Mouse (Mus musculus) liver, embryonic 12.5 days (tissue): ENCODE measurements around the gene Gm4064. TPM values are rescaled to one million over a fixed set of nuclear protein-coding genes. Genes with fewer than 3 reads are reported as not detected.
"Not testable (repeated sequence)": the region's sequence is repeated elsewhere in the genome, so short reads cannot be mapped to it uniquely, and the experiment has no call there.

Source experiments
- ATAC-seq: fragments of 200-750 bp; cut with Nextera tagmentation; 2 replicates; pipeline ENCODE4 v1.8.0; 2017; ENCODE audit warnings: moderate number of reproducible peaks, mild to moderate bottlenecking, moderate library complexity
- H3K27ac ChIP-seq: fragments of 300-500 bp; sonication (generic); 2 replicates; pipeline ENCODE4 v1.5.1; 2016; ENCODE audit warnings: mild to moderate bottlenecking
- H3K27me3 ChIP-seq: fragments of 300-500 bp; sonication (generic); replicated peaks from 2 replicates; pipeline ENCODE4 v1.6.1; 2016; ENCODE audit warnings: mild to moderate bottlenecking, moderate library complexity
- H3K36me3 ChIP-seq: fragments of 300-500 bp; sonication (generic); 2 replicates; pipeline ENCODE4 v1.6.1; 2016; ENCODE audit warnings: mild to moderate bottlenecking, moderate library complexity
- H3K4me1 ChIP-seq: fragments of 300-500 bp; sonication (generic); 2 replicates; pipeline ENCODE4 v1.6.1; 2016
- H3K4me2 ChIP-seq: fragments of 300-500 bp; sonication (generic); 2 replicates; pipeline ENCODE4 v1.6.1; 2016; ENCODE audit warnings: mild to moderate bottlenecking, moderate library complexity
- H3K4me3 ChIP-seq: fragments of 300-500 bp; sonication (generic); 2 replicates; pipeline ENCODE4 v1.5.1; 2016; ENCODE audit warnings: mild to moderate bottlenecking, moderate library complexity
- H3K9ac ChIP-seq: fragments of 300-500 bp; sonication (generic); 2 replicates; pipeline ENCODE4 v1.6.1; 2016; ENCODE audit warnings: mild to moderate bottlenecking, moderate library complexity
- H3K9me3 ChIP-seq: fragments of 300-500 bp; sonication (generic); replicated peaks from 2 replicates; pipeline ENCODE4 v1.6.1; 2016; ENCODE audit warnings: mild to moderate bottlenecking, moderate library complexity
- WGBS: fragments of 180-500 bp; shearing (Covaris S2); methylation state at CpG from one replicate; pipeline ENCODE4 v1.1.7; 2016; ENCODE audit not compliant: insufficient replicate concordance; 5-methylcytosine and 5-hydroxymethylcytosine counted together
- polyA plus RNA-seq: library from polyadenylated mRNA; unstranded; fragments of >200 nt; fragmentation: Nextera tagmentation; extraction: Ambion mirVana; gene quantifications from 2 replicates; pipeline ENCODE4 v1.2.1, GENCODE M21; 2016

The Gm4064 gene
- polyA plus RNA-seq, result not detected in 2 replicates

GRCm38 (mm10) chrY:2796105-2796504, at the start of gene Gm4064:
TSS of gene Gm4064 (minus strand) at chrY:2796205.
- not testable (repeated sequence) for H3K9me3 ChIP-seq, H3K36me3 ChIP-seq, H3K4me1 ChIP-seq, H3K27ac ChIP-seq, H3K27me3 ChIP-seq, ATAC-seq, H3K4me2 ChIP-seq, H3K4me3 ChIP-seq, H3K9ac ChIP-seq
- no CpG with 5 or more reads among the region's 8 CpGs for WGBS

- H3K4me3 ChIP-seq, H3K27ac ChIP-seq, H3K36me3 ChIP-seq, ATAC-seq, H3K27me3 ChIP-seq, H3K4me1 ChIP-seq, H3K4me2 ChIP-seq, H3K9ac ChIP-seq, H3K9me3 ChIP-seq: not testable (repeated sequence)
- no CpG with 5 or more reads among the region's 9 CpGs for WGBS
These were observed 34.4 kb upstream of the Gm4064 start, which contains the start of the genes Rbmy and Gm10256 for GRCm38 (mm10) chrY:2830380-2830779. TSS of gene Rbmy (plus strand) at chrY:2830680. TSS of gene Gm10256 (plus strand) at chrY:2830699.

Other genes starting within 250 kb of the Gm4064 start
- not detected in 2 replicates for gene H2al2c, start 197.1 kb downstream of the Gm4064 start, polyA plus RNA-seq
- gene Sry, start 132.5 kb downstream of the Gm4064 start, polyA plus RNA-seq, result not detected in 2 replicates
- gene H2al2b, start 75.5 kb downstream of the Gm4064 start, polyA plus RNA-seq, result not detected in 2 replicates
- gene Rbmy, start 34.5 kb upstream of the Gm4064 start, polyA plus RNA-seq, result not detected in 2 replicates
- not detected in 2 replicates for gene Gm10256, start 34.5 kb upstream of the Gm4064 start, polyA plus RNA-seq
- not detected in 2 replicates for gene Gm10352, start 104.8 kb upstream of the Gm4064 start, polyA plus RNA-seq
- not detected in 2 replicates for gene Gm29289, start 136.4 kb upstream of the Gm4064 start, polyA plus RNA-seq